Mouse (Mus musculus) lung, adult 2 months (tissue): ENCODE results near the gene Zbtb45. TPM values are rescaled to one million over a fixed set of nuclear protein-coding genes. Genes with fewer than 3 reads are reported as not detected.
A peak's percentile ranks its signal among the peaks of the same experiment; 100 is the strongest.

Experiments used
- DNase-seq: peaks from one replicate; pipeline ENCODE4 v3.0.0; 2022
- H3K4me1 ChIP-seq: fragments of 200-500 bp; 2 replicates; pipeline ENCODE4 v1.6.1; 2011; ENCODE audit warnings: low read length; ENCODE audit not compliant: control insufficient read depth, insufficient read depth
- H3K4me3 ChIP-seq: fragments of 200-500 bp; replicated peaks from 2 replicates; pipeline ENCODE3; 2011; ENCODE audit warnings: low read depth, mild to moderate bottlenecking, control low read depth, low read length; ENCODE audit errors: extremely low read depth
- CTCF ChIP-seq: fragments of 200-500 bp; IDR thresholded peaks from 2 replicates; pipeline ENCODE4 v1.5.1; 2011; ENCODE audit warnings: mild to moderate bottlenecking, low read length, control low read depth; ENCODE audit not compliant: insufficient read depth
- POLR2A ChIP-seq: fragments of 200-500 bp; IDR thresholded peaks from 2 replicates; pipeline ENCODE4 v1.6.1; 2011; ENCODE audit warnings: low read depth, mild to moderate bottlenecking, control low read depth, low read length, borderline replicate concordance; ENCODE audit errors: extremely low read depth
- WGBS: fragments of 180-500 bp; shearing (Covaris S2); methylation state at CpG from one replicate; pipeline ENCODE4 v1.1.7; 2018; 5-methylcytosine and 5-hydroxymethylcytosine counted together
- polyA plus RNA-seq: library from polyadenylated mRNA; depleted of rRNA; stranded (reverse); fragments of >200 nt; gene quantifications from 2 replicates; pipeline ENCODE4 v1.2.3, GENCODE M21; 2012

Zbtb45 gene
- polyA plus RNA-seq, 1 experiment = 23.5 TPM

- DNase-seq = no peak
- no peak for TF ChIP-seq CTCF
- TF ChIP-seq POLR2A = no peak
- WGBS = 74% methylated on average over 17 of the region's 17 CpGs
- Histone ChIP-seq H3K4me3 (no peak overlapping the region), H3K4me1 (peaks cover 10% of the 10 kb centered on the region)
These were observed 25.5 kb upstream of the Zbtb45 start for GRCm38 (mm10) chr7:13035211-13035855.

DNA sequence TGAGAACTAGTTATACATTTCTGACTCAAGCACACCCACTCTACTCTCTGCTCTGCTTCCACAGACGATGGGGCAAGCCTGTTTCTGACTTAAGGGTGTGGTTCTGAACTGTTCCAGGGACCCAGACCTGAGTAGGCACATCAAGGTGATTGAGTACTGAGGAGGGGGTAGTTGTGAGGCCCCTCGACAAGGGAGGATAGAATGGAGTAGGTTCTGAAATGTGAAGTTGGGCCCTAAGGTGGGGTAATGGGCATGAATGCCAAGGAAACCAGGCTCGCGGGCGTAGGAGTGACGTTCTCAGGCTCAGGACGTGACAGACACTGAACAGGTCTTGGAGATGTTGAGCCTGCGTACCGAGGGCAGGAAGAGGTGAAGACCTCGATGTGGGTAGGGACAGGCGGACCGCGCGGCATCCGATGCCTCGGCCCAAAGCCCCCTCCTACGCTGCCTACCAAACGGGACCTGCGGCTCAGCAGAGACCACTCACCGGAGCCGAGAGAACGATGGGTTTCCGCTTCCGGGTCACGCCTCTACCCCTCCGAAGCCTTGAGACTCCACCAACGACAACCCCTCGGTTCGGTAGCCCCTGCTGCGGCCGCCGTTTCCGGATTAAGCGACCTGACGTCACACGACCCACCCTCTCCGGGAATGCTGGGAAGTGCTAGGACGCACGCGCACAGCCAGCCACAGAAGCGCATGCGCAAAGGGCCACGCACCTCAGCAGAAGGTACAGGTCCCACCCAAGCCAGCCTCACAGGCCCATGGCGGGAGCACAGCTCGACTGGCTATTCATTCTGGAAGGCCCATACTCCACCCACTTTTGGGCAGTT, 24.5 kb upstream of the Zbtb45 start, which contains the start of gene Chmp2a:
TSS of gene Chmp2a (minus strand) at position 660 of the 830 bp plus-strand sequence.
- H3K4me1 ChIP-seq = peaks cover 10% of the 10 kb centered on the region
- peak within 1 kb of the TSS; percentile 89 for H3K4me3 ChIP-seq
- DNase-seq = peak; percentile 97
- WGBS = under 1% methylated on average over 45 of the region's 45 CpGs
- no peak for TF ChIP-seq CTCF
- TF ChIP-seq POLR2A = peak; percentile 87

- no peak for TF ChIP-seq POLR2A
- no peak for TF ChIP-seq CTCF
- Histone ChIP-seq H3K4me1 (peaks cover 7% of the 10 kb centered on the region), H3K4me3 (peak overlapping the region; percentile 89)
- no peak for DNase-seq
- WGBS = 35% methylated on average over 13 of the region's 13 CpGs
These were observed 23.8 kb upstream of the Zbtb45 start for GRCm38 (mm10) chr7:13033451-13034147.

DNA sequence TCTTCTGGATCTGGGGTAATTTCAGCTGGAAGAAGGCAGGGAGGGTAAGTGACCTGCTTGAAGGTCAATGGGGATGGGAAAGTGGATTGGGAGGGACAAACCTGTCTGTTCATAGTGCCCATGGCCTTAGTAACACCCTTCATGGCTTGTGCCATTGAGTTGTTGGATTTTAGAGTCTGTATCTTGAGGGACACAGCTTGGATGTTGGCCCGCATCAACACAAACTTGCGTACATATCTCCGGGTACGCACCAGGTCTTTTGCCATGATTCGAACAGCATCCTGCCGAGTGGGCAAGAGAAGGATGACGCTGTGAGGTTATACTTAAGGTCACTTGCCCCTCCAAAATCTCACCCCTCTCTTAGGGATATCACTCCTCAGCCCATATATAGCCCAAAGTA, 22.7 kb upstream of the Zbtb45 start:
- TF ChIP-seq POLR2A (no peak), CTCF (no peak)
- Histone ChIP-seq H3K4me3 (no peak overlapping the region), H3K4me1 (peaks cover 7% of the 10 kb centered on the region; the same call in 1 of the 2 replicates)
- WGBS = 89% methylated on average over 7 of the region's 7 CpGs
- DNase-seq = no peak

DNA sequence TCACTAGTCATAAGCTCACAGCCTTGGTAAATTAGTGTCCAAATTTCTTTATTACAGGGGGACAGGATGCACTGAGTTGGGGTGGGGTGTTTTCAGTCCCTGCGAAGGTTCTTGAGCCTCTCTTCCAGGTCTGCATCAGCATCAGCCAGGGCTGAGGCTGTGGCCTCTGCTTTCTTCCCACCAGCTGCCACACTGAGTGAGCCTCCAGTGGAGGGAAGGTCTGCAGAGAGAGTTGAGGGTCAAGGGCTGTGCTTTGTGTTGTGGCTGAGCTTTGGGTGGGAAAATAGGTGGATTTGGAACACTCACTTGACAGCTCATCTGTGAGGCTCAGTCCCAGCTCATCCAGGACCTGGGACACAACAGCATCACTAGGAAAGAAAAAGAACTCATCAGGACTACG, 22.1 kb upstream of the Zbtb45 start:
- 66% methylated on average over 2 of the region's 2 CpGs for WGBS
- Histone ChIP-seq H3K4me3 (no peak overlapping the region), H3K4me1 (peaks cover 7% of the 10 kb centered on the region; the same call in 1 of the 2 replicates)
- DNase-seq = no peak
- TF ChIP-seq CTCF = no peak
- no peak for TF ChIP-seq POLR2A

DNA sequence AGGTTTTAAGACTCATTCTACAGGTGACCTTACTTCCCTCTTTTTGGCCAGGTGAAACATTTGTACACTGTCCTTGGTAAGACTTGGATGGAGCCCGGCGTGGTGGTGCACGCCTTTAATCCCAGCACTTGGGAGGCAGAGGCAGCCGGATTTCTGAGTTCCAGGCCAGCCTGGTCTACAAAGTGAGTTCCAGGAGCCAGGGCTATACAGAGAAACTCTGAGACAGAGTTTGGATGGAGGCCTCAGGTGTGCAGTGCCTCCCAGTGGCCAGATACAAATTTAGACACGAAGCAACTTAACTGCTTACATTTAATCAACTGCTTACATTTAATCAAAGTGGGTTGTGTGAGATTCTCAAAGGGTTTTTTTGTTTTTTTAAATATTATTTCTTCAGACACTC, 21.2 kb upstream of the Zbtb45 start:
- no peak for DNase-seq
- WGBS = 61% methylated on average over 5 of the region's 5 CpGs
- 0 out of 2 replicates have a peak, but pooled peaks have one; percentile 13 for TF ChIP-seq CTCF
- no peak for TF ChIP-seq POLR2A
- H3K4me3 ChIP-seq = no peak overlapping the region
- H3K4me1 ChIP-seq = peaks cover 7% of the 10 kb centered on the region; the same call in 1 of the 2 replicates

DNA sequence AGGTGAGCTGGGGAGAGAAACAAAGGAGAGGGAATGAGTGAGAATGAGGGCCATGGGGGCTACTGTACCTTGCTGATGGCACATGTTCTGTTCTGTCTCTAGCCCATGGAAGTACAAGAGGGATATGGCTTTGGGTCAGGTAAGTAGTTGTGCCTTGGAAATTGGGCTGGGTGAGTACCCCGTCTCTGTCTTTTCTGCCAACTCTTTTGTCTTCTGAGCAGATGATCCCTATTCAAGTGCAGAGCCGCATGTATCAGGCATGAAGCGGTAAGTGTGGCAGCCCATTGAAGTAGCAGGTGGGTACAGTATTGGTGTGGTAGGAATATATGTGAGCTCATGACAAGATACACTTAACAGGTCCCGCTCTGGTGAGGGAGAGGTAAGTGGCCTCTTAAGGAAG, 19.2 kb upstream of the Zbtb45 start:
- H3K4me3 ChIP-seq = no peak overlapping the region
- no peak for DNase-seq
- H3K4me1 ChIP-seq = peaks cover 11% of the 10 kb centered on the region
- 94% methylated on average over 4 of the region's 4 CpGs for WGBS
- TF ChIP-seq CTCF (no peak), POLR2A (no peak)

GRCm38 (mm10) chr7:13025511-13026112, 15.8 kb upstream of the Zbtb45 start:
- H3K4me1 ChIP-seq = peaks cover 8% of the 10 kb centered on the region
- 33% methylated on average over 4 of the region's 4 CpGs for WGBS
- no peak overlapping the region for H3K4me3 ChIP-seq
- no peak for DNase-seq
- TF ChIP-seq POLR2A = no peak
- TF ChIP-seq CTCF = no peak

DNA sequence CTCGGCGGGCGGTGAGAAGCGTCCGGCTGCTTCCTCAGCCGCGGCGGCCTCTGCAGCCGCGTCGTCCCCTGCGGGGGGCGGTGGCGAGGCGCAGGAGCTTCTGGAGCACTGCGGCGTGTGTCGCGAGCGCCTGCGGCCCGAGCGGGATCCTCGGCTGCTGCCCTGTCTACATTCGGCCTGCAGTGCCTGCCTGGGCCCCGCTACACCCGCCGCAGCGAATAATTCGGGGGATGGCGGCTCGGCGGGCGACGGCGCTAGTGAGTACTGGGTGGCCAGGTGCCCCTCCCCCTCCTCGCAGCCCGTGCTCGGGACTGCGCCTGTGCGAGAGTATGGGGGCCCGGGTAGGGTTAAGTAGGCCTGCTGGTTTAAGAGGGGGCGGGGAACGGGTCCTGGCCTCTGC, 15.0 kb upstream of the Zbtb45 start:
- Histone ChIP-seq H3K4me1 (peaks cover 8% of the 10 kb centered on the region), H3K4me3 (peak overlapping the region; percentile 80)
- WGBS = under 1% methylated on average over 43 of the region's 44 CpGs
- TF ChIP-seq CTCF = no peak
- no peak for TF ChIP-seq POLR2A
- DNase-seq = peak; percentile 64
